Mouse (Mus musculus): ENCODE data around the gene Ftsj3. TPM values are rescaled to one million over a fixed set of nuclear protein-coding genes. Genes with fewer than 3 reads are reported as not detected.
"Not testable (repeated sequence)": the region's sequence is repeated elsewhere in the genome, so short reads cannot be mapped to it uniquely, and the experiment has no call there.

Ftsj3 gene
- total RNA-seq, 2 experiments from 2014 or later: 31.0 to 32.8 TPM

DNA sequence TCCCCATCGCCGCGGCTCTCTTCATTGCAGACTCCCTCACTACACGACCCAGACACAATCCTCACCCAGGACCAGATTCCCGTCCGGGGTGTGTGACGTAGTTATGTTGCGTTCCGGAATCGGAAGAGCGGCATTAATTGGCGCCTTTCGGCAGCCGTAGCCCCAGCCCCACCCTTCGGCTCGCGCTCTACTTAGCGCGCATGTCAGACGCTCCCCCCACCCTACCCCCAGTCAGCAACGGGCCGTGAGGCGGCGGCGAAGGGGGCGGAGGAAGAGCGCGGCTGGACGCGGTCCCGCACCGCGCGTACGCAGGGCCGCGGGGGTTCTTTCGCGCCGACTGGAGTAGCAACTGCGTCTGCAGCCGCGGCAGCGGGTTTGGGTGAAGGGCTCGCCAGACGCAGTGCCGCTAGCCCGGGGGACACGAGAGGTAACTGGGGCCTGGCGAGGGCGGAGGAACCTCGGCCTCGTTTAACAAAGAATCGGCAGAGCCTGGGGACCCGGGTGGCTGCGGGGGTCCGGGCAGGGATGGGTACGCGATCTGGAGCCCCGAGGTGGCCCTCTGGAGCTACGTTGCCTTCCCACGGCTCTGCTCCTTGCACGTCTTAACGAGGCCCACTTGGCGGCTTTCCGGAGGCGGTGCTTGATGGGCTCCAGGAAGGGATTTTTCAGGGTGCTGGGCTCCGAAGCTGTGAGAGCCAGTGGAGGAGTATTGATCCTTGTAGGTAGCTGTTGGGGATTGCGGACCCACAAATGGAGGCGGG lies 39.0 kb downstream of the Ftsj3 start, which contains the start of gene Ddx42:
TSS of gene Ddx42 (plus strand) at position 197 of the 761 bp plus-strand sequence.
- peak; percentile 90 to 96 for DNase-seq (ENCODE audit: extremely low spot score in 1 of 2, low spot score in 2 of 2)
- intact Hi-C loops (cut with DNase I): no loop called here

- peak; percentile 97 to 98 for DNase-seq (ENCODE audit: extremely low spot score in 1 of 2, low spot score in 2 of 2)
- intact Hi-C loops (cut with DNase I): no loop called here
These were observed 39.8 kb downstream of the Ftsj3 start, which contains the start of gene Ccdc47 for GRCm38 (mm10) chr11:106215927-106216729. Ccdc47 (minus strand) TSS chr11:106216344.

DNA sequence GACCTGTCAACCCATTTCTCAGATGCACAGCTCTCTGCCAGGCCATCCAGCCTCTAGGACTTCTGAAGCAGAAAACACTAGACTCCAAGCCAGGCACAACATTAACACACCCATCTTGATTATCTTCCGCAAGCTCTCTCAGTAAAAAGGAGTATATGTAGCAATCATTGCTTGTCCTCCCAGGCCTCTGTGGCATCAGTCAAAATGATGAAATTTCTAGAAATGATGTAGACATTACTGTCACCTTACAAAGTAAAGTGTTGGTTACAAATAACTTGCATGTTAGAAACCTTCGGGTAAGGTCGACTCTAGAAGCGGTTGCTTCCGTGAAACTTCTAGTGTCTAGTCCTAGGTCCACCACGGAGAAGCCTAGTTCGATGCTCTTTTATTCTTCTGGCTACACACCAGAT lies 40.4 kb downstream of the Ftsj3 start:
- intact Hi-C loops (cut with DNase I): no loop called here
- DNase-seq (ENCODE audit: extremely low spot score in 1 of 2, low spot score in 2 of 2): no peak

DNA sequence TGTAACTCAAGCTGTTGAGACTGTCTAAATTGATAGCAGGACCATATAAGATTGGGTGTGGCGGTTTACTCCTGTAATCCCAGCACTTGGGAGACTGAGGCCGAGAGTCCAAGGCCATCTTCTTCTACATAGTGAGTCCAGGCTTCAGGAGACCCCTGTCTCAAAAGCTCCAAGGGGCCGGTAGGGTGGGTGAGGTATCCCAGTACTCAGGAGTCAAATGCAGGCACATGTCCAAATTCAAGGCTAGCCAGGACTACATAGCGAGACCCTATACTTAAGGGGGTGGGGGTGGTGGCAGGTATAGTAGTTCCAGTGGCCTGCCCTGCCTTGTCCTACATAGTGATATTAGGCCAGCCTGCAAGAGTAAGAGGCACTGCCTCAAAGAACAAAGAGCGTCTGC lies 41.0 kb downstream of the Ftsj3 start:
- intact Hi-C loops (cut with DNase I): no loop called here
- DNase-seq (ENCODE audit: extremely low spot score in 1 of 2, low spot score in 2 of 2): peak in 1 of 2 experiments; percentile 24

GRCm38 (mm10) chr11:106212771-106213170 lies 43.1 kb downstream of the Ftsj3 start:
- no peak for DNase-seq (ENCODE audit: extremely low spot score in 1 of 2, low spot score in 2 of 2)
- intact Hi-C loops (cut with DNase I): no loop called here

GRCm38 (mm10) chr11:106202123-106202465 lies 53.8 kb downstream of the Ftsj3 start, which contains the start of gene Strada:
Strada (minus strand) TSS chr11:106202168.
- DNase-seq (ENCODE audit: extremely low spot score in 1 of 2, low spot score in 2 of 2): no peak
- intact Hi-C loops (cut with DNase I): no loop called here

DNA sequence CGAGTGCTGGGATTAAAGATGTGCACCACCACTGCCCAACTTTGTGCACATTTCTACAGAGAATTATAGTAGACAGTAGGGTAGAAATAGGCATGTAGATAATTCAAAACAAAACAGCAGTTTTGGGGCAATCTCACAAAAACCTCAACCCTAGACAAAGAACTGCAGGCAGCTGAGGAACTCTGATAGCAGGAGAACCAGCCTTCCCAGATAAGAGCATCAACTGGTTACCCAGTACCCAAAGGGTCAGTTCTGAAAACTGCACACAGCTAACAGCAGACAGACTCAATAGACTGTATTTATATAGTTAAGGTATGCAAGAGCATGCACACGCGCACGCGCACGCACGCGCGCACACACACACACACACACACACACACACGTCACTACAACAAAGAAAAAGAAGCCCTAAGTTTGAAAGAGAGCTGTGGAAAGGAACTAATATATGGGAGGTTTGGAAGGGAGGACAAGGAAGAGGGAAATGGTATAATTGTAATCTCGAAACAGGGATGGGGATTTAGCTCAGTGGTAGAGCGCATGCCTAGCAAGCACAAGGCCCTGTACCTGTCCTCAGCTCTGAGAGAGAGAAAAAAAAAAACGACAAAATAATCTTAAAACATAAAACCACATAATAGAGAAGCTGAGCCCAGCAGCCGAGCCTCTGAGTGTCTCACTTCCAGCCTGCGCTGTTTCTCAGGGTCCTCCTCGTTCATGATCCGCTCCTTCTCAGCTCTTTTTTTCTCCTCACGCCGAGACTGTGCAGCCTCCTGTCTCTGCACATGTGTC lies 54.3 kb downstream of the Ftsj3 start:
- no peak for DNase-seq (ENCODE audit: extremely low spot score in 1 of 2, low spot score in 2 of 2)
- intact Hi-C loops (cut with DNase I): no loop called here

GRCm38 (mm10) chr11:106200756-106201155 lies 55.1 kb downstream of the Ftsj3 start:
- DNase-seq (ENCODE audit: extremely low spot score in 1 of 2, low spot score in 2 of 2): no peak
- intact Hi-C loops (cut with DNase I): no loop called here

DNA sequence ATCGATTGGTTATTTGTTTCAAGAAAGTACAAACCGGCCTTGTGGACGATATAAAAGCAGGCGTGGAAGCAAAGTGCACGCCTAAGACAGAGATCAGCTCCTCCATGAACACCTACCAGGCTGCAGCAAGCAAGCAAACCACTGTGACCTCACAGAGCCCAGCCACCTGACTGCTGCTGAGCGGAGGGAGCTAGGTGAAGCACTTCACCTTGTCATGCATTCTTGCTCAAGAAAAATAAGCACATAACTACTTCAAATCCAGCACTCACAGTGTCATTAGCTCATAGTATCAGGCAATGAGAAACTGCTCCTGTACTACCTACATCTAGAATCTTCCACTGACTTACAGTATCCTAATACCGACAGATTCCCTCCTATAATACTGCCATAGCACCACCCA lies 55.9 kb downstream of the Ftsj3 start:
- intact Hi-C loops (cut with DNase I): not testable (repeated sequence)

More for the DNA sequence above, 55.9 kb downstream of the Ftsj3 start:
- not testable (repeated sequence) for DNase-seq (ENCODE audit: extremely low spot score in 1 of 2, low spot score in 2 of 2)

Other genes with a start within 250 kb of the Ftsj3 start
- gene Kcnh6, start 248.0 kb downstream of the Ftsj3 start, total RNA-seq (2021): 1 to 10 TPM; 1.6 to 1.9 TPM
- 100 to 1,000 TPM; 228 to 235 TPM for gene Dcaf7, start 219.2 kb downstream of the Ftsj3 start, total RNA-seq (2021)
- 10 to 100 TPM; 14.0 TPM for gene Taco1, start 190.0 kb downstream of the Ftsj3 start, total RNA-seq (2021)
- gene Map3k3, start 171.5 kb downstream of the Ftsj3 start, total RNA-seq (2021): 10 to 100 TPM; 23.0 to 23.6 TPM
- gene Gm10840, start 95.2 kb downstream of the Ftsj3 start, total RNA-seq (2021): 1 to 10 TPM in 1 of 2 experiments, not detected in 1; 1.5 TPM
- 10 to 100 TPM; 79.4 to 89.1 TPM for gene Limd2, start 95.2 kb downstream of the Ftsj3 start, total RNA-seq (2021)
- gene Strada, start 53.9 kb downstream of the Ftsj3 start, total RNA-seq (2021): 10 to 100 TPM; 27.5 to 28.2 TPM
- gene Ccdc47, start 39.7 kb downstream of the Ftsj3 start, total RNA-seq (2021): 10 to 100 TPM; 77.3 to 85.3 TPM
- gene Ddx42, start 39.2 kb downstream of the Ftsj3 start, total RNA-seq (2021): 10 to 100 TPM; 67.9 to 72.7 TPM
- gene Psmc5, start 75 bp upstream of the Ftsj3 start, total RNA-seq (2021): 100 to 1,000 TPM; 127 to 134 TPM
- gene Smarcd2, start 16.9 kb upstream of the Ftsj3 start, total RNA-seq (2021): 10 to 100 TPM; 13.8 to 14.1 TPM
- under 1 TPM; 0.21 to 0.22 TPM for gene Tcam1, start 20.6 kb upstream of the Ftsj3 start, total RNA-seq (2021)
- gene Gh, start 45.8 kb upstream of the Ftsj3 start, total RNA-seq (2021): not detected
- under 1 TPM; 0.58 to 0.79 TPM for gene Cd79b, start 58.7 kb upstream of the Ftsj3 start, total RNA-seq (2021)
- gene Scn4a, start 97.2 kb upstream of the Ftsj3 start, total RNA-seq (2021): under 1 TPM; 0.09 to 0.34 TPM
- not detected for gene Prr29, start 109.4 kb upstream of the Ftsj3 start, total RNA-seq (2021)
- 1 to 10 TPM; 4.8 to 5.6 TPM for gene Icam2, start 132.0 kb upstream of the Ftsj3 start, total RNA-seq (2021)
- gene Ern1, start 231.8 kb upstream of the Ftsj3 start, total RNA-seq (2021): 1 to 10 TPM; 7.6 to 9.5 TPM